Mouse (Mus musculus): ENCODE data around the gene Snupn.
"Not testable (repeated sequence)": the region's sequence is repeated elsewhere in the genome, so short reads cannot be mapped to it uniquely, and the experiment has no call there.

DNA sequence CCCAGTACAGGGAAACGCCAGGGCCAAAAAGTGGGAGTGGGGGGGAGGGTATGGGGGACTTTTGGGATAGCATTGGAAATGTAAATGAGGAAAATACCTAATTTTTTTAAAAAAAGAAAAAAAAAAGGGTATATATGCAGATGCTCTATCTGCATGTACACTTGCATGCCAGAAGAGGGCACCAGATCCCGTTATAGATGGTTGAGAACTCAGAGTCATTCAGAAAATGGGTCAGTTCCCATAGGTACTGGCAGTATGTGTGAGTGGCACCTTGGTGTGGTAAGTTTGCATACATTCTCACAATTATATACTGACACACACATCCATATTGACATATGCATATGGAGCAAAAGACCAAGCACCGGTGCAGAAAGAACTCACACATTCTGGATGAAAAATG is 3.2 kb upstream of the Snupn start:
- TF ChIP-seq MAX (IDR thresholded peaks at IDR 0.05); CTCF (IDR thresholded peaks at IDR 0.05; ENCODE audit: control insufficient read depth, insufficient read depth, insufficient read length): not testable (repeated sequence)
